Mouse (Mus musculus) cerebellum, adult 2 months (tissue): ENCODE measurements around the gene Emp1.

ENCODE experiments used
- CTCF ChIP-seq: fragments of 200-500 bp; IDR thresholded peaks from 2 replicates; pipeline ENCODE4 v1.5.1; 2011; ENCODE audit warnings: low read depth, mild to moderate bottlenecking, control low read depth, low read length, moderate library complexity, borderline replicate concordance; ENCODE audit not compliant: insufficient read depth
- POLR2A ChIP-seq: fragments of 200-500 bp; IDR thresholded peaks from 2 replicates; pipeline ENCODE4 v1.6.1; 2011; ENCODE audit warnings: low read length, control low read depth, borderline replicate concordance; ENCODE audit not compliant: insufficient read depth

DNA sequence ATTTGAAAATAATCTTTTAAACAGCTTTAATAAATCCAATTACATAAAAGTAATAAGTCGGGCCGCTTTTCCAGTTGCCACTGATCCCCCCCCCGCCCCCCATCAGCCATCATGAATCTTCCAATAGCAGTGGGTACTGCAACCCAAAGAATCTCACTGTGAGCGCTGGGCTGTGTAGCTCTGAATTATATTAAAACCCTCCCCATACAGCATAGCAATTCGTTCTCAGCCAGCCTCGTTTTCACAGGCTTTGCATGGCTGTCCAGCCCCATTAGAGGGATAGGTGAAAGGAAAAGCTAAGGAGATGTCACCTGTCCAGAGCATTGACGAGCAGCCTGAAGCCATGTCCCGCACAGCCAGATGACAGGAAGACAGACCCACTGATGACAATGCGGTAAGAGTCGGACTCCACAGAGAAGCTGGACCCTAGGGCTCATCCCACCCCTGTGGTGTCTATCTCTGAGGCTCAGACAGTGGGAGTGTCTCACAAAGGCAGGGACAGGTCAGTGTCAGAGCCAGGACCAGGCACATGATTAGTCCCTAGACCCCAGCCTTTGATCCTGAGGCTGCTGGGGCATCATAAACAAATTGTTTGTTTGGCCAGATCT, 49.5 kb downstream of the Emp1 start:
- TF ChIP-seq CTCF: no peak
- TF ChIP-seq POLR2A: no peak
